Mouse (Mus musculus) layer of hippocampus, postnatal 25 days (tissue): ENCODE results near the gene 4921504E06Rik. TPM values are rescaled to one million over a fixed set of nuclear protein-coding genes. Genes with fewer than 3 reads are reported as not detected.

ENCODE experiments used
- DNase-seq, 2 experiments: peaks; one replicate each; pipeline ENCODE4 v3.0.0; 2022; ENCODE audit warnings: mixed read lengths in 2 of 2, low spot score in 1 of 2; ENCODE audit errors: extremely low spot score in 1 of 2
- total RNA-seq, 2 experiments: library from RNA; stranded (reverse); gene quantifications; 2 replicates each; pipeline ENCODE4 v1.2.3; 2021

Gene 4921504E06Rik
- total RNA-seq, 2 experiments from 2014 or later: not detected

DNA sequence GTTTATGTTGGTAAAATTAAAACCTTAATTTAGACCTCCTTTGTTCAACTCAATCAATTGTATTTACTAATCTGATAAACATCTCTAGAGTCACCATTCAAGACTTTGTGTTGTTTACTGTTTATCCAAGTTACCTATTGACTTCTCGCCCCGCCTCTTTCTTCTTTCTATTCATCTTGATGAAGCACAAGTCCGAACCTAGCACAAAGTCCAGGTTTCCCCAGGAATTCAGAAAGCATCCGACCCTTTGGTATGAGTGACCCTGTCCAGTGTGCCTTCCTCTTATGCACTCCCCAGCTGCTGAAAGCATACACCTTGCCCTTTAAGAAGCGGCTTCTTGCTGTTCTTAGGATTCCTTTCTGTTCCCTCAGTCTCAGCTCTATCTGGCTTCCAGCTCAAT is 41.3 kb downstream of the 4921504E06Rik start:
- DNase-seq: no peak

DNA sequence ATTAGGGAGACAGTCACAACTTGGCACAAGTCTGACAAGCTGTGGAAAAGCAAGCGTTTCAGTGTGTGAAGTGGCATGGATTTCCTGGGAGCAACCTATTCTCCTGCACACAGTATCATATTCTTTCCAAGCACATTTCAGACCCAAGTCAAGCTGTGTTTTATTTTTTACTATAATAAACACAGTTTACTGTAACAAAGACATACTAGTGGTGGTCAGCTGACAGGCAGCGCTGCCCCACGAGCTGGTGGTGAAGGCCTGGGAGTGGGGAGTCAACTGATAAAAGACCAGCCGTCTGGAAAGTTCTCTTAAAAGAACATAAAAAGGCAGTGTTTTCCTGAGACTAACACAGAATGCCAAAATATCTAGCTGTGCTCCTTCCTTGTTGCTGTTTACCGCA is 42.7 kb downstream of the 4921504E06Rik start:
- DNase-seq: no peak

DNA sequence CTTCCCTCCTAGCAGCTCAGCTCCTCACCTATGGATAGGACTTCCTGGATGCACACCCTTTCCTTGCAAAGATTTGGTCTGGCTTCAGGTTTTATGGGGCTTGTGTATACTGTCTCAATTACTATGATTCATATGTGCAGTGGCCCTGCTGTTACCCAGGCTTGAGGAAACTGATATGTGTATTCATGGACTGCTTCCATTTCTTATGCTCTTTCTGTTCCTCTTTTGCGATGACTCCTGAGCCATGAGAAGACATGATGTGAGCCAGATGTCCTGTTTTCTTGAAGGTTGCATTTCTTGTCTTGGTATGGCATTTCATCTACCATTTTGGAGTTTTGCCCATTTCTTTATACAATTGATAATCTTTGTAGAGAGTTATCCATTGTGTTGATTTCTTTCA is 48.0 kb downstream of the 4921504E06Rik start:
- DNase-seq: no peak

GRCm38 (mm10) chr2:19490262-19490661 is 63.5 kb downstream of the 4921504E06Rik start:
- DNase-seq: no peak

DNA sequence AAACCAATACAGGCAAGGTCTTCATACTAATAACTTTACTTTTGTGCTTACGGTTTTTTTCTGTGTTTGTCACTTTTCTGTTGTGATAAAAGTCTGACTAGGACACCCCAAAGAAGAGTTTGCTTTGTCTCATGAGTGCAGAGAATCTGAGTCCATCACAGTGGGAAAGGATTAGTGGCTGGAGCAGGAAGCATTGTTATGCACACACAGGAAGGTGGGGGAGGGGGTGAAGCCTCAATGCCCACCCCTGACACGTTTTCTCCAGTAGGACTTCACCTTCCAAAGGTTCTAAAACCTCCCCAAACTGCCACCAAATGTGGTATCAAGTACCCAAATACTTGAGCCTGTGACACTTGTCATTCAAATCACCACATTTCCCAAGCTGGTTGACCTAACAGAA is 91.8 kb downstream of the 4921504E06Rik start:
- no peak for DNase-seq

DNA sequence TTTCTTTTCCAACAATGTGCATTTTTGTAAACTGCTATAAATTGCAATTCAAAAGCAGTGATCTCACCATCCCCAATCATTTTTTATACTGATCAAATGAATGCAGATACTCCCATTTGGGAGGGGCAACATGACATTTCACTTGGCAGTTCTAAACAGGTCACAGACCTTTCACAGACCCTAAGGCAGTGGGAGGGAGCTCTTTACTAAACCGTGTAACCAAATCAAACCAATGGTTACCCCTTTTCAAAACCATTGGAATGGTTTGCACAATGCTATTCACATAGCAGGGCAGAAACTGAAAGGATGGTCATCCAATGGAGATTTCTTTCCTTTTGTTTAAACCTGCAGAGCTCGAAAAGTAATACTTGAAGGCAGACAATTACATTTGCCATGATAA is 94.9 kb downstream of the 4921504E06Rik start:
- DNase-seq: no peak

DNA sequence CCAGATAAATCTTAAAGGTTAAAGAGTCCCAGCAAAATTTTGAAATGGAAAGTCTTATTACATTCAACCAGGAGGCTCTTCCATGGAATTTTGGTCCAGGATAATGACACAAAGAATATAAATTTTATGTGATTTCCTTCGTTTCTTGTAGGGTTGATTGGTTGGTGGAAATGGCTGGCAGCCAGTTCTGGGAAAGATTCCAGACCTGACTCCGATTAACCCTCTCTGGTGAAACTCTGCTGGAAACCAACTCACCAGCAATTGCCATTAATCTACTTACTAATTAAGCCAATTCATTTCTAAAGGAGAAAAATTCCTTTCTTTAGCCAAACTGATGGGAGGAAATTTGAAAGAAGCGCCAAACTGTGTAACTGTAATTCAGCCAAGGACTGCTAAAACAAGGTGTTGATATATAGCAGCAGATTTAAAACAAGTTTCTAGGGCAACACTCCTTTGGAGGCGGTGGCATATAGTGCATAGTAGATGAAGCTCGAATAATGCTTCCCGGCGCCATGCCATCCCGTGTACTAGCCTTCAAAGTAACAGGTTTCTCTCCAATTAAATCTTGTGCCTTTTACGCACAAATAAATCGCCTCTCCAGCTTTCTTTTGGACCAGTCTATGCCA is 97.7 kb downstream of the 4921504E06Rik start:
- no peak for DNase-seq

DNA sequence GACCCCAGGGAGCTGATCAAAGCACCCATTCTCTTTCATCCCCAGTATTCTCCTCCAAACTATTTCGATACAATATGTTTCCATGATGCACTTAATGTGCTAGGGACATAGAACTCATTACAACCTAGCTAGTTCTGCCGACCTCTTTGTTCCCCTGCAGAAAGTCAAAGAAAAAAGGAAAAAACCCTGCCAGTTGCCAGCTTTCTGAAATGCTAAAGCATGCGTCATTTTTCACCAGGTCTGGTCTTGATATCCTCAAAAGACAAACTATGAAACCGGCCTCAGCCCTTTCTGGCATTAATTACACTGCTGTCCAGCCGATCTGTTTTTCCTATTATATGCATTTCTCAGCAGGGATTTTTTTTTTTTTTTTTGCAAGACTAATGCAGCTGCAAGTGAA is 98.5 kb downstream of the 4921504E06Rik start:
- DNase-seq: no peak

- DNase-seq: no peak
Observed at GRCm38 (mm10) chr2:19452531-19453055, 101.1 kb downstream of the 4921504E06Rik start.

GRCm38 (mm10) chr2:19449308-19449707 is 104.4 kb downstream of the 4921504E06Rik start:
- no peak for DNase-seq

- DNase-seq: no peak
Observed at GRCm38 (mm10) chr2:19448042-19448700, 105.5 kb downstream of the 4921504E06Rik start.

DNA sequence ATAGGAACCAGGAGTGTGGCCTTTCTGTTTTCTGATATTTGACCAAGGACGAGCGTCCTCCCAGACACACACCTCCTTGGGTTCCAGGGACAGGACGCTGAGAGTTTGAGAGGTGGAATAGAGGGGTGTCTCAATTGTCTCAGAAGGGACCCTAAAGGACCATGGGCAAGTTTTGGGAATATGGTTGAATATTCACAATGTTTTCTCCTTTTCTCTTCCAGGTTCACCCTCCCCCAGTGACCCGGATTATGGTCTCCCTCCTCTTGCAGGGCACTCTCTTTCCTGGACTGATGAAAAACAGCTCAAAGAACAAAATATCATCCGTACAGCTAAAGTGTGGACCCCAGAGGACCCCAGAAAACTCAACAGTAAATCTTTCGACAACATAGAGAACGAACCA is 107.0 kb downstream of the 4921504E06Rik start:
- DNase-seq: no peak

GRCm38 (mm10) chr2:19445871-19446501 is 107.7 kb downstream of the 4921504E06Rik start:
- no peak for DNase-seq

DNA sequence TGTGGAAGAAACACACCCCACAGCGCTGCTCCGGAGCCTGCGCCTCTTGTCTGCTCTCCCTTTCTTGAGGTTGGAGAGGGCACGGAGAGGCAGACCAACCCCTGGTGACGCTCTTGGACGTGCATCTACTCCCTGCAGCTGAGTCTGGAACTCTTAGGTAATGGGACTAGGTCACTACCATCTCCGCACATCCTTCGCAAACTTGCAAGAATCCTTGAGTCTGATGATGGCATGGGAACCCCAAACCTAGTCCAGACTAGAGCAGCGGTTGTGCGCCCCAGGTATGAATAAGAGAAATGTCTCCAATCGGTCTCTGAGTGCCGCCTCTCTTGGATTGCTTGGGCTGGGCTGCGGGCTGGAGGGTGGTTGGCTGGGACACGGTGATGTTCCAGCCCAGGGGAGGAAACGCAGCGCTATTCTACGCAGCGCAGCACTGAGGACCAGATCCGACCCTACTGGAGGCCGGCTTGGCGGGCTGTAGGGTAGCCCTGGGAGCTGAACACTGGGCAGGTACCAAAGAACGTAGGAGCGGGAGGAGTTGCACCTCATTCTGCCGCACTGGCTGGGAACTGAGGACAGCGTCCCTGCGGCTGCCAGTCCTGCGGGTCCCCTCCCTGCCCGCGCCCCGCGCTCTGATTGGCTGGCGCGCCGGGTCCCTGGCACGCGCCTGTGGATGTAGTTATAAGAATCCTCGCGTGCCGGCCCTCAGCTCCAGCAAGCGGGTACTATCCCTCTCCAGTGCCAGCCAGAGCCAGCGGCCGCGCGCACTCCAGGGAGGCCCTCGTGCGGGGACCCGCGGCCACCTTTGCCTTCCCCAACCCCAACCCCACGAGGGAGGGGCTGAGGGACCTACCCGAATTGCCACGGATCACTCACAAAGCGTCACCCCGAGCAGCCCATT is 108.5 kb downstream of the 4921504E06Rik start, which contains the start of gene Ptf1a:
Gene Ptf1a (plus strand): TSS at position 733 of the 901 bp plus-strand sequence.
- no peak for DNase-seq

- DNase-seq: no peak
Observed at GRCm38 (mm10) chr2:19444346-19444745, 109.4 kb downstream of the 4921504E06Rik start.

GRCm38 (mm10) chr2:19431614-19432323 is 121.9 kb downstream of the 4921504E06Rik start:
- DNase-seq: no peak

DNA sequence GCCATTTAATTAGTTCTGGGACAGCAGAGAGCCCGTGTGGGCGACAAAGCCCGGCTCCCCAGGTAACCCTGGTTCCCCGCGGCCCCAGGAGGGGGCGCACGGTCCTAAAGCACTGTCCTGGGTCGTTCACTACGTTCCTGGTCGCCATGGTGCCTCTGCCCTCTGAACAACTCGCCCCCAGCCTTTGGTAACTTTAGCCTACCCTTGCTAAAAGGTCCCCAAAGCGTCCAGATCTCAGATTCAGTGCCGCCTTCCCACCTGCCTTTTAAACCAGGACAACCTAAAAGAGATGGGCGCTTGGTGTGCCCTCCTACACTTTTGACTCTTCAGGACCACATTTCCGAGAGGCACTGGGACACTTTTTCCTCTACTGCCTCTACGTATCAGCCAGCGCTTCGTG is 122.5 kb downstream of the 4921504E06Rik start:
- DNase-seq: no peak

GRCm38 (mm10) chr2:19430746-19431145 is 123.0 kb downstream of the 4921504E06Rik start:
- DNase-seq: no peak

DNA sequence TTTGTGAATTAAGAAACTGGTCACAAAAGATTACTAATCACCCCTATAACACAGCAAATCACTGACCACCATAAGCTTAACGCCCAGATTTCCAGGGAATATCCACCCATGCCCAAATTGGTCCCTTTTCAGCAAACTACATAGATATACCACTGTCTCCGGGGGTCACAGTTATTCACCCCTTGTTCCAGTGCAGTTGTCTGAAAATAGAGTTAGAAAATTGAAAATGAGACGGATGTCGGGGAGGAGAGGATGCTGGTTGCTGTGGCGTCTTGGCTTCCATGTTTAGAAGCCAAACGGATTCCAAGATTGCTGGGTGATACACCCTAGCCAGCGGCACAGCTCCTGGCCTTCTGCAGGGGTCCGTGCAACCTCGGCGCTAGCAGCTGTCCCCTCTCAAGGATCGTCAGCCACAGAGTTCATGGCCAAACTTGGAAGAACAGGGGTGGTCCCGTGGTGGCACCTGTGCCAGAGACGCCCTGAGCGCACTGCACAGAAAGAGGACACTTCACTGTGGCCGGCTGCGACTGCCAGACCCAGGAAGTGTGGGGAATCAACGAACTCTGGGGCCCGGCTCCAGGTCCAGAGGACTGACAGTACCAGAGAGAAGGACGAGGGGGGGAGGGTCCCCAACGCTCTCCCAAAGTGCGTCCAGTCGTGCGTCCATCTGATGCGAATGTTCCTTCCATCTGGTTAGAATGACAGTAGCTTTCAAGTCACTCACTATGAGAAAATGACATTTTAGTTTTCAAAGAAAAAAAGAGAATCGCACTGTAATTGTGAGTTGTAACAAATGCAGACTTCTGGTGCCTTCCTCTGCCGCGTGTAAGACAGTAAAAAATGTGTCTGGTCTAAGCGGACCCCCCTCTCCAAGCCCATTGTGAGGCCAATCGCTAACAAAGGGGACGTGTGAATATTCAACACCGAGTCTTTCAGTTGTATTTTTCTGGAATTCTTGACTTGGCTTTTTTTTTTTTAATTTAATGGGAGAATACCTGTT is 123.7 kb downstream of the 4921504E06Rik start:
- DNase-seq: no peak
